Mouse (Mus musculus) hindbrain, embryonic 15.5 days (tissue): ENCODE measurements around the gene Gm20388. TPM values are rescaled to one million over a fixed set of nuclear protein-coding genes. Genes with fewer than 3 reads are reported as not detected.

Source experiments
- ATAC-seq: fragments of 200-750 bp; cut with Nextera tagmentation; 2 replicates; pipeline ENCODE4 v1.8.0; 2017; ENCODE audit warnings: low read depth, moderate number of reproducible peaks, moderate TSS enrichment; ENCODE audit not compliant: low FRiP score
- H3K27ac ChIP-seq: fragments of 300-500 bp; sonication (generic); replicated peaks from 2 replicates; pipeline ENCODE4 v1.5.1; 2015; ENCODE audit warnings: mild to moderate bottlenecking, inconsistent platforms
- H3K27me3 ChIP-seq: fragments of 300-500 bp; sonication (generic); 2 replicates; pipeline ENCODE4 v1.6.1; 2015; ENCODE audit warnings: control low read depth, inconsistent platforms
- H3K36me3 ChIP-seq: fragments of 300-500 bp; sonication (generic); 2 replicates; pipeline ENCODE4 v1.6.1; 2015; ENCODE audit warnings: control low read depth, inconsistent platforms
- H3K4me1 ChIP-seq: fragments of 300-500 bp; sonication (generic); replicated peaks from 2 replicates; pipeline ENCODE4 v1.6.1; 2015; ENCODE audit warnings: control low read depth, inconsistent platforms
- H3K4me2 ChIP-seq: fragments of 300-500 bp; sonication (generic); 2 replicates; pipeline ENCODE4 v1.6.1; 2015; ENCODE audit warnings: moderate library complexity, mild to moderate bottlenecking, inconsistent platforms
- H3K4me3 ChIP-seq: fragments of 300-500 bp; sonication (generic); 2 replicates; pipeline ENCODE4 v1.5.1; 2015; ENCODE audit warnings: mild to moderate bottlenecking, inconsistent platforms
- H3K9ac ChIP-seq: fragments of 300-500 bp; sonication (generic); 2 replicates; pipeline ENCODE4 v1.6.1; 2015; ENCODE audit warnings: inconsistent platforms
- H3K9me3 ChIP-seq: fragments of 300-500 bp; sonication (generic); 2 replicates; pipeline ENCODE4 v1.6.1; 2016; ENCODE audit warnings: control low read depth, inconsistent platforms
- WGBS: fragments of 180-500 bp; shearing (Covaris S2); methylation state at CpG from one replicate; pipeline ENCODE4 v1.1.7; 2015; 5-methylcytosine and 5-hydroxymethylcytosine counted together
- polyA plus RNA-seq: library from polyadenylated mRNA; unstranded; fragments of >200 nt; fragmentation: Nextera tagmentation; extraction: Ambion mirVana; gene quantifications from 2 replicates; pipeline ENCODE4 v1.2.1, GENCODE M21; 2015

Gm20388 gene
- polyA plus RNA-seq, 1 experiment from 2014 or later, result 5.4 TPM

GRCm38 (mm10) chr8:120232913-120233312, 322.3 kb downstream of the Gm20388 start:
- peaks cover 61% of the 10 kb centered on the region for H3K4me1 ChIP-seq
- no peak overlapping the region for H3K27ac ChIP-seq
- peaks cover 8% of the 10 kb centered on the region; the same call in 1 of the 2 replicates for H3K27me3 ChIP-seq
- WGBS, result 20% methylated on average over 13 of the region's 13 CpGs
- ATAC-seq, result no peak
- peak overlapping the region; percentile 27 for H3K4me3 ChIP-seq
- no peaks in the 10 kb centered on the region for H3K36me3 ChIP-seq
- H3K9ac ChIP-seq, result peak overlapping the region; percentile 29
- H3K4me2 ChIP-seq, result peak overlapping the region; percentile 83
- H3K9me3 ChIP-seq, result no peaks in the 10 kb centered on the region

DNA sequence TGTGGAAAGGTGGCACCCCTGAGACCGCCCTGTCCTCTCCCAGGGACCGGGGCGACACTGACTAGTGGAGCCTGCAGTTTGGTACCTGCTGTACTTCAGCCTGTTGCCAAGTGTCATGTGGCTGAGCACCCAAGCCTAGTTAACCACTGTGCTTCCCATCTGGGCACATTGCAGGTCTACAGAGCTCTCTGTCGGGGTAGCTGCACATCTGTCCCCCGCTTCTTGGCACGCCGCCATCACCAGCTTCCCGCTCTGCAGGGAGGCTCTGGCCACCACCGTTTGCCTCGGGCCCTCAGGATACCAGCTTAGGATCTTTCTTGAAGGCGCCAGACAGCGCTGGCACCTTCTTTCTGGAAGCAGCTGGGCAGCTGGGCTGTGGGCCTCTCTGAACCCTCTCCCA, 323.8 kb downstream of the Gm20388 start:
- Histone ChIP-seq H3K4me1 (peaks cover 57% of the 10 kb centered on the region), H3K4me3 (no peak overlapping the region), H3K4me2 (no peak overlapping the region), H3K27me3 (peaks cover 8% of the 10 kb centered on the region; the same call in 1 of the 2 replicates), H3K9ac (no peak overlapping the region), H3K9me3 (no peaks in the 10 kb centered on the region), H3K36me3 (no peaks in the 10 kb centered on the region), H3K27ac (no peak overlapping the region)
- 45% methylated on average over 12 of the region's 12 CpGs for WGBS
- ATAC-seq, result no peak

- peaks cover 52% of the 10 kb centered on the region for H3K4me1 ChIP-seq
- no peaks in the 10 kb centered on the region for H3K36me3 ChIP-seq
- peaks cover 8% of the 10 kb centered on the region; the same call in 1 of the 2 replicates for H3K27me3 ChIP-seq
- no peak overlapping the region for H3K4me3 ChIP-seq
- no peak overlapping the region for H3K9ac ChIP-seq
- no peak for ATAC-seq
- WGBS, result 57% methylated on average over 8 of the region's 8 CpGs
- H3K9me3 ChIP-seq, result no peaks in the 10 kb centered on the region
- H3K27ac ChIP-seq, result no peak overlapping the region
- H3K4me2 ChIP-seq, result no peak overlapping the region
Measured at GRCm38 (mm10) chr8:120234866-120235265, 324.2 kb downstream of the Gm20388 start.

- ATAC-seq, result no peak
- Histone ChIP-seq H3K4me3 (no peak overlapping the region), H3K27me3 (no peaks in the 10 kb centered on the region), H3K9ac (no peak overlapping the region), H3K4me2 (no peak overlapping the region), H3K36me3 (no peaks in the 10 kb centered on the region), H3K27ac (no peak overlapping the region), H3K4me1 (no peaks in the 10 kb centered on the region), H3K9me3 (no peaks in the 10 kb centered on the region)
- 91% methylated on average over 4 of the region's 4 CpGs for WGBS
Measured at GRCm38 (mm10) chr8:120243222-120243621, 332.6 kb downstream of the Gm20388 start.

DNA sequence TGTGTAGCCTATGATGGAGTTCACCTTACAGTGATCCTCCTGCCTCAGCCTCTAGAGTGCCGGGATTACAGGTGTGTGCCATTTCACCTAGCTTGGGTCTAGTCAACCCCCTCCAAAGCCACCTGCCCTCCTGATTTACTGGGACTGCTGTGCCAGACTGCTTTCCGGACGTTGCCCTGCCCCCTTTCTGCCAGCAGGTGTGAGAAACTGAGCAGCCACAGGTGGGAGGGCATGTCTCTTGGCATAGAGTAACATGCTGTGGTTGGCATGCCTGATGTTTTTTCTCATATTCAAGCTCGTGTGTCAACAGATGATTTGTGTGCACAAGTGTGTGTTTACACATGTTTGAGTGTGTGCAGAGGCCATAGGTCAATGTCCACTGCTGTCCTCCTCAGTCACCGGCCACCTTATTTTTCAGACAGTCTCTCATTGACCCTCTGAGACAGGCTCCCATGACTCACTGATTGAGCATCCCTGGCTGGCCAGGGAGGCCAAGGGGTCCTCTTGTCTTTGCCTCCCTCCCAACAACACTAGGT, 333.3 kb downstream of the Gm20388 start:
- Histone ChIP-seq H3K4me3 (no peak overlapping the region), H3K9ac (no peak overlapping the region), H3K4me2 (no peak overlapping the region), H3K27ac (no peak overlapping the region), H3K9me3 (no peaks in the 10 kb centered on the region), H3K27me3 (no peaks in the 10 kb centered on the region), H3K36me3 (no peaks in the 10 kb centered on the region), H3K4me1 (no peaks in the 10 kb centered on the region)
- no peak for ATAC-seq
- WGBS, result 89% methylated on average over 5 of the region's 5 CpGs

DNA sequence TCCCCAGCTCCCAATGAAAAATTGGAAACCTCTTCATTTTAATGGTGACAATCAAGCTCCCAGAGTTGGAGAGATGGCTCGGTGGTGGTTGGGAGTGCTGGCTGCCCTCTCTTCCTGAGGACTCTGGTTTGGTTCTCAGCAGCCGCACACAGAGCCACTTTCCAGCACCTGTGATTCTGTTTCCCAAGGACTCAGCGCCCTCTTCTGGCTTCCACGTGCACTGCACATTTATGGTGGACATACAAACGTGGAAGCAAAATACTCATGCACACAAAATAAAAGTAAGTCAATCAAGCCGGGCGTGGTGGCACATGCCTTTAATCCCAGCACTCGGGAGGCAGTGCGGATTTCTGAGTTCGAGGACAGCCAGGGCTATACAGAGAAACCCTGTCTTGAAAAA, 333.9 kb downstream of the Gm20388 start:
- no peak for ATAC-seq
- no peak overlapping the region for H3K4me2 ChIP-seq
- H3K9me3 ChIP-seq, result no peaks in the 10 kb centered on the region
- no peak overlapping the region for H3K9ac ChIP-seq
- no peak overlapping the region for H3K27ac ChIP-seq
- WGBS, result 93% methylated on average over 10 of the region's 10 CpGs
- no peaks in the 10 kb centered on the region for H3K36me3 ChIP-seq
- H3K4me1 ChIP-seq, result no peaks in the 10 kb centered on the region
- no peaks in the 10 kb centered on the region for H3K27me3 ChIP-seq
- H3K4me3 ChIP-seq, result no peak overlapping the region

GRCm38 (mm10) chr8:120247618-120248017, 337.0 kb downstream of the Gm20388 start:
- no peak for ATAC-seq
- Histone ChIP-seq H3K27me3 (no peaks in the 10 kb centered on the region), H3K9me3 (no peaks in the 10 kb centered on the region), H3K36me3 (no peaks in the 10 kb centered on the region), H3K4me2 (no peak overlapping the region), H3K27ac (no peak overlapping the region), H3K4me1 (peaks cover 17% of the 10 kb centered on the region), H3K4me3 (no peak overlapping the region), H3K9ac (no peak overlapping the region)
- WGBS, result 85% methylated on average over 5 of the region's 5 CpGs

DNA sequence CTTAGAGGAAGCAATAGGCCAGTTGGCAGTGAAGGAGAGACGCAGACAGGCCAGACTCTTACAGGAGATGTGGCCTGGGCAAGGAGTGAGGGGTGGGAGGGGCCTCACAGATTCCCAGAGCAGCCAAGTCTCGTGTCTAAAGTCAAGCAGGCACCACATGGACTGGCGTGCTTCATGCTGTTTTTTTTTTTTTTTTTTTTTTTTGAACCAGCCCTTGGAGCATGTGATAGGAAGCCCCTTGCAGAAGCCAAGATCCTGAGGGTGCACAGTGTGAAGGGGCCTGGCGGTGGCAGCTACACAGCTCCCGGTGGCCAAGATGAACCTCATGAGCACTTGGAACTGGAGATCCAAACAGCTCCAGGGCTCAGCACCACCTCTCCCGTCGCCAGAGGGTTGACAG, 337.4 kb downstream of the Gm20388 start:
- 83% methylated on average over 7 of the region's 7 CpGs for WGBS

DNA sequence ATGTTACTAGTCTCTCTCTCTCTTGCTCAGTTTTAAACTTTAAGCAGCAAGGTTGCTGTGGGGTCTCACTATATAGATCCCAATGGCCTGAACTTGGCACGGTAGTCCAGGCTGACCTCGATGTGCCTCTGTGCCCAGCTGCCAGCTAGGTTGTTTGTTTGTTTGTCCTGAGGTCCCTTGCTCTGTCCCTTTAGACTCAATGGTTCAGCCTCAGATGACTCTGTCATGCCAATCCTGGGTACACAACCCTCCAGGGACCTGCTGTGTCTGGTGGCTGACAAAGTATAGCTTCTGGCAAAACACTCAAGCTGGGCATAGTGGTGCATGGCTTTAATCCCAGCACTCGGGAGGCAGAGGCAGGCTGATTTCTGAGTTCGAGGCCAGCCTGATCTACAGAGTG, 337.8 kb downstream of the Gm20388 start:
- H3K27ac ChIP-seq, result no peak overlapping the region
- no peaks in the 10 kb centered on the region for H3K36me3 ChIP-seq
- WGBS, result 88% methylated on average over 4 of the region's 4 CpGs

More for the DNA sequence above, 337.4 kb downstream of the Gm20388 start:
- Histone ChIP-seq H3K27ac (no peak overlapping the region), H3K4me1 (peaks cover 17% of the 10 kb centered on the region), H3K36me3 (no peaks in the 10 kb centered on the region), H3K9me3 (no peaks in the 10 kb centered on the region), H3K4me3 (no peak overlapping the region), H3K4me2 (no peak overlapping the region), H3K9ac (no peak overlapping the region), H3K27me3 (no peaks in the 10 kb centered on the region)
- ATAC-seq, result no peak

GRCm38 (mm10) chr8:120249800-120250336, 339.2 kb downstream of the Gm20388 start:
- ATAC-seq, result no peak

More for the DNA sequence above, 337.8 kb downstream of the Gm20388 start:
- no peaks in the 10 kb centered on the region for H3K9me3 ChIP-seq
- no peak overlapping the region for H3K4me3 ChIP-seq
- peaks cover 17% of the 10 kb centered on the region for H3K4me1 ChIP-seq
- no peaks in the 10 kb centered on the region for H3K27me3 ChIP-seq
- H3K4me2 ChIP-seq, result no peak overlapping the region
- H3K9ac ChIP-seq, result no peak overlapping the region
- no peak for ATAC-seq

GRCm38 (mm10) chr8:120250750-120251410, 340.2 kb downstream of the Gm20388 start:
- 0 out of 2 replicates have a peak overlapping the region, but pooled peaks have one; percentile 5 for H3K4me2 ChIP-seq
- no peaks in the 10 kb centered on the region for H3K9me3 ChIP-seq
- ATAC-seq, result peak; percentile 74
- H3K4me1 ChIP-seq, result peaks cover 21% of the 10 kb centered on the region
- no peak overlapping the region for H3K9ac ChIP-seq
- WGBS, result 52% methylated on average over 16 of the region's 16 CpGs
- H3K4me3 ChIP-seq, result no peak overlapping the region
- peak overlapping the region; percentile 74 for H3K27ac ChIP-seq
- no peaks in the 10 kb centered on the region for H3K36me3 ChIP-seq
- no peaks in the 10 kb centered on the region for H3K27me3 ChIP-seq

More at GRCm38 (mm10) chr8:120249800-120250336, 339.2 kb downstream of the Gm20388 start:
- H3K4me1 ChIP-seq, result peaks cover 21% of the 10 kb centered on the region
- H3K27me3 ChIP-seq, result no peaks in the 10 kb centered on the region
- no peak overlapping the region for H3K4me2 ChIP-seq
- H3K36me3 ChIP-seq, result no peaks in the 10 kb centered on the region
- no peak overlapping the region for H3K4me3 ChIP-seq
- H3K27ac ChIP-seq, result no peak overlapping the region
- no peak overlapping the region for H3K9ac ChIP-seq
- WGBS, result 86% methylated on average over 9 of the region's 9 CpGs
- no peaks in the 10 kb centered on the region for H3K9me3 ChIP-seq

DNA sequence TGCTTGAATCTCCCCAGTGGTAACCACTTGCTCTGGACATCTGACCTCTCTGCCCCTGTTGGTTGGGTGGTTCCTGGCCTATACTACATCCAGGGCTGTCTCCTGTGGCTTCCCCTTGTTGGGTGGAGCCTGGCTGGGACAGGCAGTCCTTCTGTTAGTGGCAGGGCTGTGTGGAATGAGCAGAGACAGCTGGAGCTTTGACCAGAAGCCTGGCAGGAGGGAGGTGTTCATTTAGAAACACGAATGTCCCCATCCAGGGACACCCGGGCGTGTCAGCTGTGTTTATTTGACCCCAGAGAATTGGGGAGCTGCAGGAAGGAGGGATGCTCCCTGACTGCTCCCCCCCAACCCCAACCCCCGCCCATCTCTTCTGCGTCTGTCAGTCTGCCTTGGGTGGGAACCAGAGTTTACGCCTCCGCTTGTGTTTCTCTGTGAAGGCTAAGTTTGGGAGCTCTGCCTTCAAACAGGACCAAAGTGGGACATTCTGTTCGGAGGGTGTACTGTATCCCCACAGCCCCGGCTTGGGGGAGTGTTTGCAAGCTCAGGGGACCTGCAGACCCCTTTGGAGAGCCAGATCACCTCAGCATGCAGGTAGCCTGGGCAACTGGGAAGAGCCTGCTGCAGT, 340.9 kb downstream of the Gm20388 start:
- Histone ChIP-seq H3K4me2 (0 out of 2 replicates have a peak overlapping the region, but pooled peaks have one; percentile 5), H3K9me3 (no peaks in the 10 kb centered on the region), H3K36me3 (no peaks in the 10 kb centered on the region), H3K4me1 (peaks cover 27% of the 10 kb centered on the region), H3K9ac (no peak overlapping the region), H3K4me3 (no peak overlapping the region), H3K27me3 (no peaks in the 10 kb centered on the region), H3K27ac (peak overlapping the region; percentile 74)
- peak; percentile 46; the same call in 1 of the 2 replicates for ATAC-seq
- WGBS, result 60% methylated on average over 9 of the region's 9 CpGs
